ENCODE assay signal across 31 mouse cellular contexts in genomic region chr5:138083936-138084335, GRCm38 (mm10). TPM values are rescaled to one million over a fixed set of nuclear protein-coding genes. Genes with fewer than 3 reads are reported as not detected.
DNase-seq lines count a peak whose midpoint lies in the region; ATAC-seq and TF ChIP-seq lines count a peak whose summit lies in the region.
"Had no signal": no experiment of that assay in that cellular context is flagged by ENCODE, and none has a peak within 500 bp of the region (broad histone marks: within the 10 kb centered on the region; RNA-seq: fewer than 3 reads in every experiment).

No protein-coding gene starts in this region.

- no peak overlapping the region for H3K9ac ChIP-seq in midbrain, embryonic 11.5 days (ENCODE audit: low read length)
- no peak overlapping the region for H3K9ac ChIP-seq in midbrain, postnatal 0 days (replicated peaks; ENCODE audit: low read length, poor library complexity, severe bottlenecking)
- no peak overlapping the region for H3K9ac ChIP-seq in liver, embryonic 14.5 days (replicated peaks)
- H3K9ac ChIP-seq in liver, postnatal 0 days (replicated peaks), result no peak overlapping the region
- no peak overlapping the region for H3K9ac ChIP-seq in forebrain, embryonic 16.5 days (replicated peaks; ENCODE audit: low read depth, low read length)
- H3K9ac ChIP-seq: embryonic facial prominence, embryonic 13.5 days; forebrain, embryonic 15.5 days; heart, embryonic 12.5 days; heart, embryonic 15.5 days; hindbrain, embryonic 13.5 days had no signal

- no peak for TF ChIP-seq CTCF in midbrain, postnatal 0 days (IDR thresholded peaks at IDR 0.05)
- TF ChIP-seq CTCF in liver, embryonic 14.5 days (IDR thresholded peaks at IDR 0.05; ENCODE audit: low read depth), result no peak
- no peak for TF ChIP-seq CTCF in liver, postnatal 0 days (IDR thresholded peaks at IDR 0.05; ENCODE audit: low read depth)
- TF ChIP-seq CTCF in lung, adult 2 months (IDR thresholded peaks at IDR 0.05; ENCODE audit: insufficient read depth, low read length), result no peak

- no peaks in the 10 kb centered on the region for H3K9me3 ChIP-seq in midbrain, embryonic 11.5 days (ENCODE audit: control insufficient read depth, low read length)
- H3K9me3 ChIP-seq in midbrain, postnatal 0 days (ENCODE audit: low read length), result no peaks in the 10 kb centered on the region
- H3K9me3 ChIP-seq in liver, embryonic 14.5 days (ENCODE audit: control insufficient read depth, low read length), result no peaks in the 10 kb centered on the region
- no peaks in the 10 kb centered on the region for H3K9me3 ChIP-seq in liver, postnatal 0 days (ENCODE audit: low read length)
- no peaks in the 10 kb centered on the region for H3K9me3 ChIP-seq in forebrain, embryonic 16.5 days (ENCODE audit: control insufficient read depth, low read length)
- H3K9me3 ChIP-seq: embryonic facial prominence, embryonic 10.5 days; embryonic facial prominence, embryonic 13.5 days; forebrain, embryonic 12.5 days; forebrain, embryonic 15.5 days; heart, embryonic 12.5 days; heart, embryonic 15.5 days; hindbrain, embryonic 10.5 days; hindbrain, embryonic 13.5 days had no signal

- no peaks in the 10 kb centered on the region for H3K4me1 ChIP-seq in midbrain, embryonic 11.5 days (ENCODE audit: control insufficient read depth, insufficient read depth, low read length)
- no peaks in the 10 kb centered on the region; the same call in 1 of the 2 replicates for H3K4me1 ChIP-seq in midbrain, postnatal 0 days (ENCODE audit: insufficient read depth, low read length)
- H3K4me1 ChIP-seq in liver, embryonic 14.5 days (replicated peaks; ENCODE audit: control insufficient read depth in 2 of 2, insufficient read depth in 2 of 2, low read length in 1 of 2), result peaks cover 19 to 21% of the 10 kb centered on the region in 2 experiments
- peaks cover 36% of the 10 kb centered on the region for H3K4me1 ChIP-seq in liver, postnatal 0 days (ENCODE audit: insufficient read depth)
- peaks cover 10% of the 10 kb centered on the region for H3K4me1 ChIP-seq in lung, adult 2 months (ENCODE audit: control insufficient read depth, insufficient read depth, low read length)
- H3K4me1 ChIP-seq in forebrain, embryonic 16.5 days (replicated peaks; ENCODE audit: control insufficient read depth, insufficient read depth, low read length), result peaks cover 21% of the 10 kb centered on the region

- H3K27me3 ChIP-seq in midbrain, embryonic 11.5 days (ENCODE audit: control insufficient read depth, insufficient read depth, low read length), result no peaks in the 10 kb centered on the region
- H3K27me3 ChIP-seq in midbrain, postnatal 0 days (ENCODE audit: insufficient read depth, low read length), result no peaks in the 10 kb centered on the region
- no peaks in the 10 kb centered on the region for H3K27me3 ChIP-seq in liver, embryonic 14.5 days (ENCODE audit: control insufficient read depth, insufficient read depth, low read length)
- H3K27me3 ChIP-seq in liver, postnatal 0 days (ENCODE audit: insufficient read depth, low read length), result no peaks in the 10 kb centered on the region
- H3K27me3 ChIP-seq in forebrain, embryonic 16.5 days (replicated peaks; ENCODE audit: control insufficient read depth, insufficient read depth, low read length), result no peaks in the 10 kb centered on the region
- H3K27me3 ChIP-seq: forebrain, embryonic 15.5 days; heart, embryonic 12.5 days; heart, embryonic 15.5 days; hindbrain, embryonic 13.5 days had no signal

- TF ChIP-seq POLR2A in lung, adult 2 months (IDR thresholded peaks at IDR 0.05; ENCODE audit: borderline replicate concordance, extremely low read depth, low read depth, low read length), result no peak

- no peak for TF ChIP-seq EP300 in liver, embryonic 14.5 days (IDR thresholded peaks at IDR 0.05; ENCODE audit: low read depth)
- TF ChIP-seq EP300 in liver, postnatal 0 days (IDR thresholded peaks at IDR 0.05; ENCODE audit: low read depth), result no peak

- no peak overlapping the region for H3K27ac ChIP-seq in midbrain, embryonic 11.5 days (ENCODE audit: low read depth, low read length)
- no peak overlapping the region for H3K27ac ChIP-seq in midbrain, postnatal 0 days (ENCODE audit: low read depth, low read length)
- peak overlapping the region; percentile 51 for H3K27ac ChIP-seq in liver, embryonic 14.5 days
- peak overlapping the region; percentile 44; the same call in 1 of the 2 replicates for H3K27ac ChIP-seq in liver, postnatal 0 days (ENCODE audit: low read depth)
- H3K27ac ChIP-seq in forebrain, embryonic 16.5 days (ENCODE audit: low read length), result no peak overlapping the region
- H3K27ac ChIP-seq: embryonic facial prominence, embryonic 13.5 days; forebrain, embryonic 12.5 days; forebrain, embryonic 15.5 days; heart, embryonic 15.5 days; hindbrain, embryonic 13.5 days had no signal

- WGBS in midbrain, embryonic 11.5 days, result 94% methylated on average over 2 of the region's 2 CpGs
- WGBS in midbrain, postnatal 0 days, result 84% methylated on average over 2 of the region's 2 CpGs
- 74% methylated on average over 2 of the region's 2 CpGs for WGBS in liver, embryonic 14.5 days (ENCODE audit: insufficient replicate concordance)
- WGBS in liver, postnatal 0 days (ENCODE audit: insufficient replicate concordance), result 83% methylated on average over 2 of the region's 2 CpGs
- 97% methylated on average over 2 of the region's 2 CpGs for WGBS in lung, adult 2 months
- 91% methylated on average over 2 of the region's 2 CpGs for WGBS in forebrain, embryonic 16.5 days

- no peak for ATAC-seq in midbrain, embryonic 11.5 days (ENCODE audit: low FRiP score)
- no peak for ATAC-seq in midbrain, postnatal 0 days (ENCODE audit: low FRiP score)
- ATAC-seq in liver, embryonic 14.5 days (ENCODE audit: insufficient read depth), result no peak
- ATAC-seq in liver, postnatal 0 days, result no peak
- no peak for ATAC-seq in forebrain, embryonic 16.5 days
- ATAC-seq: activated CD4-positive, CD25-positive, alpha-beta regulatory T cell, adult 4 months had no signal

- DNase-seq in heart, adult 11 months, result peak; percentile 66
- no peak for DNase-seq in heart, adult 9 months (ENCODE audit: low spot score in 2 of 2)
- DNase-seq in midbrain, embryonic 11.5 days (ENCODE audit: low spot score, missing footprints), result peak; percentile 21
- DNase-seq in midbrain, postnatal 0 days (ENCODE audit: low spot score), result no peak
- DNase-seq in liver, embryonic 14.5 days (ENCODE audit: low read depth in 3 of 3, low spot score in 3 of 3), result no peak
- no peak for DNase-seq in liver, postnatal 0 days
- no peak for DNase-seq in lung, adult 2 months
- DNase-seq: adrenal gland, adult 8-10 months; adrenal gland, postnatal 25 days; cerebellum, postnatal 36 days; gastrocnemius, postnatal 10 days; gastrocnemius, postnatal 36 days; heart, postnatal 36 days had no signal

- no peak overlapping the region for H3K4me2 ChIP-seq in midbrain, embryonic 11.5 days
- no peak overlapping the region for H3K4me2 ChIP-seq in midbrain, postnatal 0 days (ENCODE audit: low read depth, low read length, poor library complexity, severe bottlenecking)
- peak overlapping the region; percentile 89 for H3K4me2 ChIP-seq in liver, embryonic 14.5 days (ENCODE audit: low read depth)
- no peak overlapping the region for H3K4me2 ChIP-seq in liver, postnatal 0 days (ENCODE audit: low read depth, low read length)
- H3K4me2 ChIP-seq in forebrain, embryonic 16.5 days (ENCODE audit: low read length), result no peak overlapping the region

- H3K4me3 ChIP-seq in midbrain, embryonic 11.5 days (ENCODE audit: low read depth, low read length), result no peak overlapping the region
- H3K4me3 ChIP-seq in midbrain, postnatal 0 days (ENCODE audit: low read depth, low read length), result no peak overlapping the region
- no peak overlapping the region for H3K4me3 ChIP-seq in liver, embryonic 14.5 days (ENCODE audit: insufficient read depth in 1 of 2, low read depth in 2 of 2, low read length in 2 of 2)
- no peak overlapping the region for H3K4me3 ChIP-seq in liver, postnatal 0 days (ENCODE audit: low read depth, low read length)
- H3K4me3 ChIP-seq in lung, adult 2 months (replicated peaks; ENCODE audit: extremely low read depth, low read depth, low read length), result no peak overlapping the region
- H3K4me3 ChIP-seq in forebrain, embryonic 16.5 days (replicated peaks; ENCODE audit: low read length), result no peak overlapping the region

- no peaks in the 10 kb centered on the region for H3K36me3 ChIP-seq in midbrain, embryonic 11.5 days (ENCODE audit: control insufficient read depth, insufficient read depth, low read length)
- H3K36me3 ChIP-seq in midbrain, postnatal 0 days (ENCODE audit: insufficient read depth, low read length), result no peaks in the 10 kb centered on the region
- H3K36me3 ChIP-seq in liver, embryonic 14.5 days (replicated peaks; ENCODE audit: control insufficient read depth, insufficient read depth, low read depth), result no peaks in the 10 kb centered on the region; the same call in 1 of the 2 replicates
- H3K36me3 ChIP-seq in liver, postnatal 0 days (replicated peaks; ENCODE audit: insufficient read depth, low read length), result peaks cover 13% of the 10 kb centered on the region; the same call in 1 of the 2 replicates
- no peaks in the 10 kb centered on the region for H3K36me3 ChIP-seq in forebrain, embryonic 16.5 days (ENCODE audit: control insufficient read depth, insufficient read depth)
- H3K36me3 ChIP-seq: heart, embryonic 15.5 days had no signal

RNA-seq across cellular contexts. Expression of gene Zkscan1, which starts 0.9 kb away (rescaled TPM):
- 39.1 and 45.0 TPM in 2 replicates for polyA plus RNA-seq in midbrain, embryonic 11.5 days (2014; fragmentation: Nextera tagmentation; extraction: Ambion mirVana)
- total RNA-seq in midbrain, postnatal 0 days (2014; rRNA removed), result 40.4 and 45.3 TPM in 2 replicates
- 11.4 and 11.6 TPM in 2 replicates for polyA plus RNA-seq in midbrain, postnatal 0 days (2015; fragmentation: Nextera tagmentation; extraction: Ambion mirVana)
- 1.5 and 2.2 TPM in 2 replicates for polyA plus RNA-seq in liver, embryonic 14.5 days (2012; rRNA removed)
- polyA plus RNA-seq in liver, embryonic 14.5 days (2014; fragmentation: Nextera tagmentation; extraction: Ambion mirVana), result 4.7 and 4.9 TPM in 2 replicates
- polyA plus RNA-seq in liver, postnatal 0 days (2015; fragmentation: Nextera tagmentation; extraction: Ambion mirVana), result 3.5 and 4.2 TPM in 2 replicates
- polyA plus RNA-seq in lung, adult 2 months (2012; rRNA removed), result 4.0 and 5.9 TPM in 2 replicates
- polyA plus RNA-seq in forebrain, embryonic 16.5 days (2015; fragmentation: Nextera tagmentation; extraction: Ambion mirVana), result 31.2 and 34.2 TPM in 2 replicates

RNA-seq across cellular contexts. Expression of gene Smok3c, which starts 30.9 kb away (rescaled TPM):
- not detected in 2 replicates for polyA plus RNA-seq in midbrain, embryonic 11.5 days (2014; fragmentation: Nextera tagmentation; extraction: Ambion mirVana)
- total RNA-seq in midbrain, postnatal 0 days (2014; rRNA removed), result not detected in 2 replicates
- not detected in 2 replicates for polyA plus RNA-seq in midbrain, postnatal 0 days (2015; fragmentation: Nextera tagmentation; extraction: Ambion mirVana)
- polyA plus RNA-seq in liver, embryonic 14.5 days (2012; rRNA removed), result not detected in 2 replicates
- not detected in 2 replicates for polyA plus RNA-seq in liver, embryonic 14.5 days (2014; fragmentation: Nextera tagmentation; extraction: Ambion mirVana)
- polyA plus RNA-seq in liver, postnatal 0 days (2015; fragmentation: Nextera tagmentation; extraction: Ambion mirVana), result not detected in 2 replicates
- polyA plus RNA-seq in lung, adult 2 months (2012; rRNA removed), result not detected in 2 replicates
- polyA plus RNA-seq in forebrain, embryonic 16.5 days (2015; fragmentation: Nextera tagmentation; extraction: Ambion mirVana), result not detected in 2 replicates
- total RNA-seq: adrenal gland, adult 8-10 months; adrenal gland, postnatal 25 days; ES-E14; gastrocnemius, adult 18-20 months; gastrocnemius, postnatal 10 days; gastrocnemius, postnatal 36 days; granulocyte monocyte progenitor cell, adult 5-6 weeks; heart, adult 8-10 months; heart, postnatal 10 days; heart, postnatal 36 days had no signal
- polyA plus RNA-seq: activated CD4-positive, CD25-positive, alpha-beta regulatory T cell, adult 4 months; cortical plate, adult 2 months; embryonic facial prominence, embryonic 10.5 days; embryonic facial prominence, embryonic 13.5 days; erythroblast, embryonic 14.5 days; forebrain, embryonic 12.5 days; forebrain, embryonic 15.5 days; heart, embryonic 12.5 days; heart, embryonic 15.5 days; hindbrain, embryonic 10.5 days; hindbrain, embryonic 13.5 days; hindbrain, embryonic 16.5 days had no signal

RNA-seq across cellular contexts. Expression of gene Zscan21, which starts 32.8 kb away (rescaled TPM):
- polyA plus RNA-seq in midbrain, embryonic 11.5 days (2014; fragmentation: Nextera tagmentation; extraction: Ambion mirVana), result 113 and 122 TPM in 2 replicates
- 20.7 and 22.1 TPM in 2 replicates for total RNA-seq in midbrain, postnatal 0 days (2014; rRNA removed)
- 54.3 and 57.1 TPM in 2 replicates for polyA plus RNA-seq in midbrain, postnatal 0 days (2015; fragmentation: Nextera tagmentation; extraction: Ambion mirVana)
- polyA plus RNA-seq in liver, embryonic 14.5 days (2012; rRNA removed), result 5.3 and 7.7 TPM in 2 replicates
- 13.3 and 13.9 TPM in 2 replicates for polyA plus RNA-seq in liver, embryonic 14.5 days (2014; fragmentation: Nextera tagmentation; extraction: Ambion mirVana)
- 10.3 and 12.3 TPM in 2 replicates for polyA plus RNA-seq in liver, postnatal 0 days (2015; fragmentation: Nextera tagmentation; extraction: Ambion mirVana)
- polyA plus RNA-seq in lung, adult 2 months (2012; rRNA removed), result 5.8 and 8.3 TPM in 2 replicates
- polyA plus RNA-seq in forebrain, embryonic 16.5 days (2015; fragmentation: Nextera tagmentation; extraction: Ambion mirVana), result 117 and 118 TPM in 2 replicates

Comparison
In these comparisons a context has a peak if more than half of its experiments do, and no peak if none do; other contexts are left out.
1. DNase-seq: peak in heart, adult 11 months (single experiment) and midbrain, embryonic 11.5 days (single experiment); none in heart, adult 9 months (0 of 2), midbrain, postnatal 0 days (single experiment), liver, embryonic 14.5 days (0 of 3), liver, postnatal 0 days (single experiment) and lung, adult 2 months (single experiment).
2. H3K27ac ChIP-seq: peak in liver, embryonic 14.5 days (single experiment) and liver, postnatal 0 days (single experiment); none in midbrain, embryonic 11.5 days (single experiment), midbrain, postnatal 0 days (single experiment) and forebrain, embryonic 16.5 days (single experiment).